Mouse (Mus musculus): ENCODE data around the gene Ndufb5. TPM values are rescaled to one million over a fixed set of nuclear protein-coding genes. Genes with fewer than 3 reads are reported as not detected.

Ndufb5 gene
- 103 and 111 TPM in 2 replicates for polyA plus RNA-seq (2012; rRNA removed)

DNA sequence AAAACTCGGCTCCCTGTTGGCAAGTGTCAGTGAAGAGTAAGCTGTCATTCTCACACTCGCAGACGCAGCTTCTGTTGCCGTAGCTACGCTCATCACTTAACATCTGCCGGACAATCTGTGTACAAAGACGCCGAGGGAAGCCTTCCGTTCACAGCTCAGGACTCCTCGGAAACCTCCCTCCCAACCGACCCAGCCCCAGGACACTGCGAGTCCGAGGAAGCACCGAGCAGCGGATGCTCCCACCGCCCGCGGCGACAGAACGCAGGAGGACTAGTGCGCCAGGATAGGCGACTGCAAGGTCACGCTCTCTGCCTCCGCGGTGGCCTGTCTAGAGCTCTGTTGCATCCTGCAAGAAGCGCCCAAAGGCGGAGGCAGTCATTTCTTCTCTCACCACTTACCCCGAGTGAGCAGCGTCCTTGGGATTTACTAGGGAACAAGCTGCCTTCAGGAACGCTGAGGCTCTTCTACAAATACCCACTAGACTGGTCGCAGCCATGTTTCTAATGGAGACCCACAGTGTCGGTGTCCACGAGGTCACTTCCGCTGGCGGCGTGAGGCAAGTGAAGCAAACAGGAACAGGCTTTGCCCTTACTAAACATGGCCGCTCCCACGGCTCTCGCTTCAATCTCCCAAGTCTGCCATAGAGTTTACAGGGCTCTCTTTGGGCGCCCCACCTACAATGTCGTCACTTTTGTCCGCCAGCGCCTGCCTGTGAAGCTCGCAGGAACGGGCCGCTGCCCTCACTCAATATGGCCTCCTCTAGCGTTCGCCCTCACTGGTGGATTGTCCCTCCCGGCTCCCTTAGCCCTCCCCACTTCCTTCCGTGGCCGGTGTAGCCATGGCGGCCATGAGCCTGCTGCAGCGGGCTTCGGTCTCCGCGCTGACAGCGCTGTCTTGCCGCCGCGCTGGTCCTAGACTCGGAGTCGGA, at the start of gene Ndufb5:
Ndufb5 (plus strand) TSS at position 747 of the 928 bp plus-strand sequence.
- Histone ChIP-seq H3K4me3 (replicated peaks; ENCODE audit: extremely low read depth, low read depth, low read length) (peak within 1 kb of the TSS; percentile 94), H3K4me1 (ENCODE audit: control insufficient read depth, insufficient read depth, low read length) (peaks cover 5% of the 10 kb centered on the region; the same call in 1 of the 2 replicates)
- DNase-seq = peak; percentile 97
- TF ChIP-seq POLR2A (IDR thresholded peaks at IDR 0.05; ENCODE audit: borderline replicate concordance, extremely low read depth, low read depth, low read length) (peak; percentile 78; the same call in 1 of the 2 replicates), CTCF (IDR thresholded peaks at IDR 0.05; ENCODE audit: insufficient read depth, low read length) (no peak)
- under 1% methylated on average over 62 of the region's 62 CpGs for WGBS

DNA sequence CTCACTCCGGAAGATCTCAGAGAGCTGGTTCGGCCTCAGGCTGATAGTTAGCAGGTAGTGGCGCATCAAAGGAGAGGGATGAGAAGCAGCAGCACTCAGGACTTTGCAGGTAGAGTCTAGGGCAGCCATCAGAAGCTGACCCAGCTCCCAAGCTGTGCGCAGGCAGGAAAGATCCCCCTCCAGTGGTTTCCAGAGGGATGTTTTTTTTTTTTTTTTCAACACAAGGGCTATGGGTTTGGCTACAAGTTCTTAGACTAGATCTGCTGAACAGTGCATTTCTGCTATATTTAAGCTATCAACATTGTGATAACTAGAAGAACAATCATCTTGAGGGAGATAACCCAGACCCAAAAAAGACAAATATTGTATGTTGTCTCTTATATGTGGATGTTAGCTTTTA, 49.6 kb upstream of the Ndufb5 start:
- no peak for DNase-seq
- WGBS = 68% methylated on average over 4 of the region's 4 CpGs
- H3K4me3 ChIP-seq (replicated peaks; ENCODE audit: extremely low read depth, low read depth, low read length) = no peak overlapping the region
- TF ChIP-seq POLR2A (IDR thresholded peaks at IDR 0.05; ENCODE audit: borderline replicate concordance, extremely low read depth, low read depth, low read length) (no peak), CTCF (IDR thresholded peaks at IDR 0.05; ENCODE audit: insufficient read depth, low read length) (no peak)
- no peaks in the 10 kb centered on the region for H3K4me1 ChIP-seq (ENCODE audit: control insufficient read depth, insufficient read depth, low read length)

DNA sequence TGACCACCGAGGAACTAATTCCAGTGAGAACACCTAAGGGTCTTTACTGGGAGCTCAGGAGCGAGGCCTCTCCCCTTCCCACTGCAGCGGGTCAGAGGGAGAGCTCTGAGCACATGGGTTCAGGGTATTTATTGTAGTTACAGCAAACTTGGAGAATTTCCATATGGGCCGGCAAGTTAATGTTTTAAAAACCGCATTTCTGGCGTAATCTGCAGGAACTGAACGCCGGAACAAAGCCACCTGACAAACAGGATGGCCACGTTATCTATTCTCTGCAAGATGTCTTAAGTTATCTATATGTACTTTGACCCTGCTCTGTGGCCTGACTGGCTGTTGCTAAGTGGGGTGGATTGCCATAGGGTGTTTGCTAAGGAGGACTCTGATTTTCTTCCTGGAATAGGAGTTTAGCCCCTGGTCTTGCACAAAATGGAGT, 47.2 kb upstream of the Ndufb5 start:
- DNase-seq = no peak
- no peak overlapping the region for H3K4me3 ChIP-seq (replicated peaks; ENCODE audit: extremely low read depth, low read depth, low read length)
- 56% methylated on average over 9 of the region's 9 CpGs for WGBS
- no peaks in the 10 kb centered on the region for H3K4me1 ChIP-seq (ENCODE audit: control insufficient read depth, insufficient read depth, low read length)
- no peak for TF ChIP-seq POLR2A (IDR thresholded peaks at IDR 0.05; ENCODE audit: borderline replicate concordance, extremely low read depth, low read depth, low read length)
- no peak for TF ChIP-seq CTCF (IDR thresholded peaks at IDR 0.05; ENCODE audit: insufficient read depth, low read length)

DNA sequence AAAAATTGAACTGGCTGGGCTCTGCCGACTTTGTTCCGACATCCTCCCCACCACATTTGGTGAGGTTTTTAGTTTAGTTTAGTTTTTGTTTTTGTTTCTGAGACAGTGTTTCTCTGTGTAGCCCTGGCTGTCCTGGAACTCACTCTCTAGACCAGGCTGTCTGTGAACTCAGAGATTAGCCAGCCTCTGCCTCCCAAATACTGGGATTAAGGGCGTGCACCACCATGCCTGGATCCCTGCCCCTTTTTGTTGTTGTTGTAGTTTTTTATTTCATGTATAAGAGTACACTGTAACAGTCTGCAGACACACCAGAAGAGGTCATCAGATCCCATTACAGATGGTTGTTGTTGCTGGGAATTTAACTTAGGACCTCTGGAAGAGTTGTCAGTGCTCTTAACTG, 46.8 kb upstream of the Ndufb5 start:
- no peak for DNase-seq
- 73% methylated on average over 3 of the region's 3 CpGs for WGBS
- H3K4me3 ChIP-seq (replicated peaks; ENCODE audit: extremely low read depth, low read depth, low read length) = no peak overlapping the region
- TF ChIP-seq CTCF (IDR thresholded peaks at IDR 0.05; ENCODE audit: insufficient read depth, low read length) (no peak), POLR2A (IDR thresholded peaks at IDR 0.05; ENCODE audit: borderline replicate concordance, extremely low read depth, low read depth, low read length) (no peak)
- no peaks in the 10 kb centered on the region for H3K4me1 ChIP-seq (ENCODE audit: control insufficient read depth, insufficient read depth, low read length)

DNA sequence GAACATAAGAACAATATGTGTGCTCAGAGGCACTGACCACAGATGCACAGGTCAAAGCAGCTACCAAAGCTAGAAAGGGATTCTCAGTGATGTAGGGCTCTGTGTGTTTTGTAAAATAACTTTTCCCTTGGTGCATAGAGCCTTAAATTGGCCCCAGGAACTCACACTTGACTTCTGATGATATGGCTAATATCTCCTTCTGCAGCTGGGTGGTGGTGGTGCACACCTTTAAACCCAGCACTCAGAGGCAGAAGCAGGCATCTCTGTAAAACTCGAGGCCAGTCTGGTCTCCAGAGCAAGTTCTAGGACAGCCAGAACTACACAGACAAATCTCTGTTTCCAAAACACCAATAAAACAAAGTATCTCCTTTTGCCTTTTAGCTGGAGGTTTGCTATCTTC, 45.9 kb upstream of the Ndufb5 start:
- Histone ChIP-seq H3K4me1 (ENCODE audit: control insufficient read depth, insufficient read depth, low read length) (no peaks in the 10 kb centered on the region), H3K4me3 (replicated peaks; ENCODE audit: extremely low read depth, low read depth, low read length) (no peak overlapping the region)
- 50% methylated on average over 1 of the region's 1 CpGs for WGBS
- no peak for DNase-seq
- TF ChIP-seq POLR2A (IDR thresholded peaks at IDR 0.05; ENCODE audit: borderline replicate concordance, extremely low read depth, low read depth, low read length) = no peak
- TF ChIP-seq CTCF (IDR thresholded peaks at IDR 0.05; ENCODE audit: insufficient read depth, low read length) = no peak

DNA sequence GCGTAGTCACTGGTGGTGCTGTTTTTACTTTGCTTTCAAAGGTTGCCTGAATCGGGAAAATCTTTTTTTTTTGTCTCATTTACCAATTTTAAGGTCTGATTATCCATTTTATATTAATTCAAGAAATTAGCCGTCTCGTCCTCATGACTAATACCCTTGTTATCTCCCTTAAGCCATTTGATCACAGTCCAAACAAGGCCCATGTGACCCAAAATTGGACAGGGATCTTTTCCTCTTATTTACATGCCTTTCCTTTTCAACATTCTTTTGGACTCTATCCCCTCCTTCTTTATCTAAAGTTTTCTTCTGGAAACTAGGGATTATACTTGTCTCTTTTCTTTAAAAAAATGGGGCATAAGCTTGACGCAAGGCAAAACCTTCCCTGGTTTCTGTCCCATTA, 44.9 kb upstream of the Ndufb5 start:
- WGBS = 60% methylated on average over 5 of the region's 5 CpGs
- H3K4me3 ChIP-seq (replicated peaks; ENCODE audit: extremely low read depth, low read depth, low read length) = no peak overlapping the region
- no peak for DNase-seq
- TF ChIP-seq POLR2A (IDR thresholded peaks at IDR 0.05; ENCODE audit: borderline replicate concordance, extremely low read depth, low read depth, low read length) (no peak), CTCF (IDR thresholded peaks at IDR 0.05; ENCODE audit: insufficient read depth, low read length) (no peak)
- H3K4me1 ChIP-seq (ENCODE audit: control insufficient read depth, insufficient read depth, low read length) = no peaks in the 10 kb centered on the region

DNA sequence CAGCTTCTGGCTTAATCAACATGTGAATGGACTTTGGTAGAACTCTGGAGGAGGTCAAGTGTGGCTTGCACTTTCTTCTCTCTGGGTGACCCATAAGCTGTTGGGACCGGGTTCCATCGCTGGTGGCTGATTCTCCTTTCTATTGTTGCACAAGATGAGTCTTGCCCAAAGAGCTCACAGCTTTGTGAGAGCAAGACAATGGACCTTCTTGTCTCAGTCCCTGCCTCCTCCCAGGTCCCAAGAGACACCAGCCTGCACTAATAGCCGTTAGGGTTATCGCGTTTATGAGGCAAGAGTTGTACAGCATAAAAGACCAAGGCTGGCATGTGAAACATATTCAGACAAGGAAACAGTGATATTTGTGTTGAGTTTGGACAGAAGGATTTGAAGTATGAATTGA, 42.6 kb upstream of the Ndufb5 start:
- no peak for DNase-seq
- no peaks in the 10 kb centered on the region for H3K4me1 ChIP-seq (ENCODE audit: control insufficient read depth, insufficient read depth, low read length)

DNA sequence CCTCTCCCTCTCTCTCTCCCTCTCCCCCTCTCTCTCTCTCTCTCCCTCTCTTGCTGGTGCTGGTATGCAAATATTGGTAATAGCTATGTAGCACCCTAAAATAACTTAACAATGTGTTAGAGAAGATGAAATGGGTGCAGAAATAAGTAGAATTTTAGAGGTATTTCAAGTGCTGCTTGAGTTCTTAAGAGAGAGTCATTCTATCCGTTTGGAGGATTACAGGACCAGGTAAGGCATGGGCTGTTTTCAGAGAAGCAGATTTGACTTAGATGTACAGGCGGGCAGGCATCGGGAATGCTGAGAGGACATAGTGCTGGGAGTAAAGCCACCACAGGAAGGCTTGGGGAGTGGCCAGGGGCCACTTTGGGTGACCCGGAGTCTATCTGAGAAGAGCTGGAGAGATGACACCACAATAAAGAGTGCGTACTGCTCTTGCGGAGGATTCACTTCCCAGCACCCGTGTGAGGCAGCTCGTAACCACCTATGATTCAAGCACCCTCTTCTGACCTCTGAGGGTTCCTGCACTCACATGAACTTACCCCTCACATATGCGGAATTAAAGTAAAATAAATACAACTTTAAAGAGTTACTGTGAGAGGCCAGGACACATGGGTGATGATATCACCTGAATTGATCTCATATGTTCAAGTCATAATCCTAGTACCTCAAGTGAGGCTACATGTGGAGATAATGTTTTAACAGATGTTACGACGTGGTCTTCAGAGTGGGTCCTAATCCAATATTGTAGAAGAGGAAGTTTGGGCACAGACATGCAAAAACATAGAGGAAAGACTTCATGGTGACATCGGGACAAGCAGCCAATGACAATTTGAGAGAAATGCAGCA, 41.8 kb upstream of the Ndufb5 start:
- WGBS = 55% methylated on average over 12 of the region's 12 CpGs
- H3K4me3 ChIP-seq (replicated peaks; ENCODE audit: extremely low read depth, low read depth, low read length) = no peak overlapping the region
- no peaks in the 10 kb centered on the region for H3K4me1 ChIP-seq (ENCODE audit: control insufficient read depth, insufficient read depth, low read length)
- no peak for DNase-seq
- no peak for TF ChIP-seq POLR2A (IDR thresholded peaks at IDR 0.05; ENCODE audit: borderline replicate concordance, extremely low read depth, low read depth, low read length)

More for the DNA sequence above, 42.6 kb upstream of the Ndufb5 start:
- 61% methylated on average over 5 of the region's 5 CpGs for WGBS
- TF ChIP-seq POLR2A (IDR thresholded peaks at IDR 0.05; ENCODE audit: borderline replicate concordance, extremely low read depth, low read depth, low read length) = no peak
- TF ChIP-seq CTCF (IDR thresholded peaks at IDR 0.05; ENCODE audit: insufficient read depth, low read length) = no peak
- no peak overlapping the region for H3K4me3 ChIP-seq (replicated peaks; ENCODE audit: extremely low read depth, low read depth, low read length)

DNA sequence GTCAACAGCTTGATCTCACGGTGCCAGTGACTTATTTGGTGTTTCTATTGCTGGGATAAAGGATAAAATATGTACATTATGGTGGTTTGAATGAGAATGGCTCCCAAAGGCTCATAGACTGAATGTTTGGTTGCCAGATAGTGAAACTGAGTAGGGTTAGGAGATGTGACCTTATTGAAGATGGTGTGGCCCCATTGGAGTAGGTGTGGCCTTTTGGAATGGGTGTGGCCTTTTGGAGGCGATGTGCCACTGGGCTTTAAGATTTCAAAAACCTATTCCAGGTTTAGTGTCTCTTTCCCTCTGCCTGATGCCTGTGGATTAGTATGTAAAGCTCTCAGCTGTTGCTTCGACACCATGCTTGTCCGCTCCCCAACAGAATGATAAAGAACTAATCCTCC, 41.2 kb upstream of the Ndufb5 start:
- Histone ChIP-seq H3K4me3 (replicated peaks; ENCODE audit: extremely low read depth, low read depth, low read length) (no peak overlapping the region), H3K4me1 (ENCODE audit: control insufficient read depth, insufficient read depth, low read length) (no peaks in the 10 kb centered on the region)
- TF ChIP-seq POLR2A (IDR thresholded peaks at IDR 0.05; ENCODE audit: borderline replicate concordance, extremely low read depth, low read depth, low read length) (no peak), CTCF (IDR thresholded peaks at IDR 0.05; ENCODE audit: insufficient read depth, low read length) (no peak)
- WGBS = 82% methylated on average over 4 of the region's 4 CpGs
- DNase-seq = no peak

All from lung, adult 2 months (tissue).